Mouse (Mus musculus) lung, postnatal 0 days (tissue): ENCODE results near the gene Dock3.

Source experiments
- CTCF ChIP-seq: IDR thresholded peaks from 2 replicates; pipeline ENCODE4 v1.5.1; 2016; ENCODE audit warnings: antibody characterized with exemption, mild to moderate bottlenecking
- EP300 ChIP-seq: IDR thresholded peaks from 2 replicates; pipeline ENCODE4 v1.6.1; 2016; ENCODE audit warnings: antibody characterized with exemption, mild to moderate bottlenecking, control low read depth

DNA sequence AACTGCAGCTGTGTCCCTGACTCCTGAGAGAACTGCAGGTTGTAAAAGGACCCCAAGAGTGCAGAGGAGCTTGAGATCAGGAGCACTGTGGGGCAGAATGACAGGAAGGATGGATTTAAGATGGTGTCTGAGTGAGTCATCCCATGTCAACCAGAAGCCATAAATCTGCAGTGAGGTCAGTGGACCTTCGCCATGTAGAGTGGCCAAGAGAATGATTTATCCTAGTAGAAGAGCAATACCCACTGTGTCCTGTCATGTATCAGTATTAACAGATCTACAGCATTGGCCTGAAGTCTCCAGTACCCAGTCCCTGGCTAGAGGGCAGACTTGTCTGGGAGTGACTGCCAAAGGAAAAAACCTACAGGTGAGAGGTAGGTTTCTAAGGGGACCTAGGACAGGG is 332.8 kb downstream of the Dock3 start:
- TF ChIP-seq CTCF, result no peak
- no peak for TF ChIP-seq EP300
